Mouse (Mus musculus) heart, postnatal 0 days (tissue): ENCODE data around the gene Guk1.

Experiments used
- CTCF ChIP-seq: IDR thresholded peaks from 2 replicates; pipeline ENCODE4 v1.5.1; 2016; ENCODE audit warnings: antibody characterized with exemption, control low read depth, low read depth
- EP300 ChIP-seq: IDR thresholded peaks from 2 replicates; pipeline ENCODE4 v1.6.1; 2016; ENCODE audit warnings: antibody characterized with exemption, low read depth

DNA sequence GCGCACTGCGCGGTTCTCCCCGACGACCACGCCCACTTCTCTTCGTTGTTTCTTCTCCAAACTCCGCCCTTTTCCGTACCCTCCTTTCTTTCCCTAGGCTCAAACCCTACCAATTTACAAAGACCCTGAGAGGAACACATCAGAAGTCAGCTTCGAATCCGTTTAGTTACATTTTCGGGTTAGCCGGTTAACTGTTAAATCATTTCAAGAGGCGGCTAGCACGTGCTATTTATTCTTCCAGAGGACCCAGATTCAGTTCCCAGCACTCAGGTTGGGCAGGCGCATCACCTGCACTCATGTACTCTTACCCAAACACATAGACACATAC, at the start of gene Guk1:
- TF ChIP-seq EP300 (0 out of 2 replicates have a peak, but pooled peaks have one; percentile 25), CTCF (no peak)
